In genomic region chr10:80116927-80117691, GRCm38 (mm10) we compare ENCODE assay signal across 8 mouse cellular contexts. TPM values are rescaled to one million over a fixed set of nuclear protein-coding genes. Genes with fewer than 3 reads are reported as not detected.
DNase-seq lines count a peak whose midpoint lies in the region; ATAC-seq and TF ChIP-seq lines count a peak whose summit lies in the region.

No protein-coding gene starts in this region.

- no peak for TF ChIP-seq CTCF in G1E (IDR thresholded peaks at IDR 0.05; ENCODE audit: low read depth, low read length)

- no peaks in the 10 kb centered on the region for H3K27me3 ChIP-seq in G1E (ENCODE audit: insufficient read depth, low read length)
- no peaks in the 10 kb centered on the region for H3K27me3 ChIP-seq in embryonic facial prominence, embryonic 15.5 days
- no peaks in the 10 kb centered on the region for H3K27me3 ChIP-seq in heart, embryonic 14.5 days (ENCODE audit: control insufficient read depth, insufficient read depth, low read length)
- no peaks in the 10 kb centered on the region for H3K27me3 ChIP-seq in limb, embryonic 10.5 days (ENCODE audit: low read depth, poor library complexity, severe bottlenecking)
- H3K27me3 ChIP-seq in midbrain, embryonic 11.5 days (ENCODE audit: control insufficient read depth, insufficient read depth, low read length): no peaks in the 10 kb centered on the region

- peak overlapping the region; percentile 97 for H3K4me3 ChIP-seq in G1E (ENCODE audit: low read depth, low read length)
- H3K4me3 ChIP-seq in embryonic facial prominence, embryonic 15.5 days (replicated peaks): peak overlapping the region; percentile 94
- H3K4me3 ChIP-seq in heart, embryonic 14.5 days (ENCODE audit: control insufficient read depth in 1 of 2, insufficient read depth in 1 of 2, low read depth in 1 of 2, low read length in 2 of 2): peak overlapping the region; percentile 90 to 92
- peak overlapping the region; percentile 94 for H3K4me3 ChIP-seq in limb, embryonic 10.5 days
- H3K4me3 ChIP-seq in midbrain, embryonic 11.5 days (ENCODE audit: low read depth, low read length): peak overlapping the region; percentile 97

- H3K4me2 ChIP-seq in embryonic facial prominence, embryonic 15.5 days (replicated peaks): peak overlapping the region; percentile 91
- peak overlapping the region; percentile 93 for H3K4me2 ChIP-seq in heart, embryonic 14.5 days (ENCODE audit: low read length)
- peak overlapping the region; percentile 86 for H3K4me2 ChIP-seq in midbrain, embryonic 11.5 days

- no peaks in the 10 kb centered on the region for H3K9me3 ChIP-seq in G1E (replicated peaks)
- no peaks in the 10 kb centered on the region for H3K9me3 ChIP-seq in embryonic facial prominence, embryonic 15.5 days (replicated peaks)
- H3K9me3 ChIP-seq in heart, embryonic 14.5 days (ENCODE audit: control insufficient read depth, low read length): no peaks in the 10 kb centered on the region
- H3K9me3 ChIP-seq in limb, embryonic 10.5 days (replicated peaks): no peaks in the 10 kb centered on the region
- no peaks in the 10 kb centered on the region for H3K9me3 ChIP-seq in midbrain, embryonic 11.5 days (ENCODE audit: control insufficient read depth, low read length)

- H3K4me1 ChIP-seq in G1E (ENCODE audit: insufficient read depth, low read depth, low read length): peaks cover 67% of the 10 kb centered on the region
- H3K4me1 ChIP-seq in embryonic facial prominence, embryonic 15.5 days: peaks cover 49% of the 10 kb centered on the region
- H3K4me1 ChIP-seq in heart, embryonic 14.5 days (ENCODE audit: control insufficient read depth in 2 of 2, insufficient read depth in 2 of 2, low read length in 2 of 2): peaks cover 16 to 44% of the 10 kb centered on the region in 2 experiments
- H3K4me1 ChIP-seq in limb, embryonic 10.5 days: peaks cover 44% of the 10 kb centered on the region
- H3K4me1 ChIP-seq in midbrain, embryonic 11.5 days (ENCODE audit: control insufficient read depth, insufficient read depth, low read length): peaks cover 28% of the 10 kb centered on the region

- H3K27ac ChIP-seq in embryonic facial prominence, embryonic 15.5 days (replicated peaks): peak overlapping the region; percentile 87
- peak overlapping the region in 1 of 2 experiments; percentile 81; a peak in 2 of 4 replicates for H3K27ac ChIP-seq in heart, embryonic 14.5 days (replicated peaks in 1 of 2; ENCODE audit: control insufficient read depth in 1 of 2, insufficient read depth in 1 of 2, low read depth in 2 of 2, low read length in 2 of 2)
- H3K27ac ChIP-seq in limb, embryonic 10.5 days: peak overlapping the region; percentile 93
- peak overlapping the region; percentile 46 for H3K27ac ChIP-seq in midbrain, embryonic 11.5 days (ENCODE audit: low read depth, low read length)

- peak overlapping the region; percentile 85 for H3K9ac ChIP-seq in embryonic facial prominence, embryonic 15.5 days
- H3K9ac ChIP-seq in heart, embryonic 14.5 days (ENCODE audit: low read length): peak overlapping the region; percentile 92
- peak overlapping the region; percentile 88 for H3K9ac ChIP-seq in midbrain, embryonic 11.5 days (ENCODE audit: low read length)

- H3K36me3 ChIP-seq in G1E (replicated peaks): peaks cover 57% of the 10 kb centered on the region
- H3K36me3 ChIP-seq in embryonic facial prominence, embryonic 15.5 days: peaks cover 36% of the 10 kb centered on the region
- peaks cover 38% of the 10 kb centered on the region for H3K36me3 ChIP-seq in heart, embryonic 14.5 days (ENCODE audit: control insufficient read depth, insufficient read depth, low read length)
- H3K36me3 ChIP-seq in limb, embryonic 10.5 days: peaks cover 52% of the 10 kb centered on the region
- H3K36me3 ChIP-seq in midbrain, embryonic 11.5 days (ENCODE audit: control insufficient read depth, insufficient read depth, low read length): peaks cover 8% of the 10 kb centered on the region; the same call in 1 of the 2 replicates

- DNase-seq in A20 (ENCODE audit: low read depth, low spot score) (peak; percentile 80), G1E (ENCODE audit: low spot score) (peak; percentile 47)
- peak; percentile 50 for DNase-seq in limb, embryonic 10.5 days (ENCODE audit: low spot score)
- peak; percentile 85 for DNase-seq in midbrain, embryonic 11.5 days (ENCODE audit: low spot score, missing footprints)
- no peak for DNase-seq in frontal cortex, postnatal 25 days (ENCODE audit: low spot score in 2 of 2)
- DNase-seq in urinary bladder, adult 2 months (ENCODE audit: low spot score): no peak

- no peak for ATAC-seq in G1E (ENCODE audit: extremely low read depth, insufficient number of reproducible peaks, low FRiP score, poor library complexity, severe bottlenecking)
- no peak for ATAC-seq in embryonic facial prominence, embryonic 15.5 days (ENCODE audit: insufficient number of reproducible peaks, low FRiP score, low TSS enrichment, low read depth)
- no peak for ATAC-seq in heart, embryonic 14.5 days (ENCODE audit: insufficient number of reproducible peaks, insufficient read depth, low FRiP score, low read depth)
- no peak for ATAC-seq in midbrain, embryonic 11.5 days (ENCODE audit: low FRiP score)

- 4% methylated on average over 30 of the region's 30 CpGs for WGBS in embryonic facial prominence, embryonic 15.5 days
- 2% methylated on average over 30 of the region's 30 CpGs for WGBS in heart, embryonic 14.5 days
- WGBS in limb, embryonic 10.5 days: 7% methylated on average over 30 of the region's 30 CpGs
- 6% methylated on average over 30 of the region's 30 CpGs for WGBS in midbrain, embryonic 11.5 days

RNA-seq across cellular contexts. Expression of gene Stk11, which starts 1.5 kb away (rescaled TPM):
- 138 and 172 TPM in 2 replicates for total RNA-seq in G1E (2014; fragmentation: Nextera tagmentation)
- total RNA-seq in G1E (2017): 150 and 154 TPM in 2 replicates
- polyA plus RNA-seq in G1E (2012): 161 and 170 TPM in 2 replicates
- polyA plus RNA-seq in embryonic facial prominence, embryonic 15.5 days (2015; fragmentation: Nextera tagmentation; extraction: Ambion mirVana): 21.3 and 27.3 TPM in 2 replicates
- 14.6 and 17.7 TPM in 2 replicates for polyA plus RNA-seq in heart, embryonic 14.5 days (2014; fragmentation: Nextera tagmentation; extraction: Ambion mirVana)
- 16.1 and 17.0 TPM in 2 replicates for polyA plus RNA-seq in limb, embryonic 10.5 days (2016; fragmentation: Nextera tagmentation; extraction: Ambion mirVana)
- 18.5 and 23.1 TPM in 2 replicates for polyA plus RNA-seq in midbrain, embryonic 11.5 days (2014; fragmentation: Nextera tagmentation; extraction: Ambion mirVana)
- 77.3 and 89.9 TPM in 2 replicates for polyA plus RNA-seq in urinary bladder, adult 2 months (2012; rRNA removed)

RNA-seq across cellular contexts. Expression of gene Sbno2, which starts 11.7 kb away (rescaled TPM):
- total RNA-seq in G1E (2014; fragmentation: Nextera tagmentation) (24.7 and 34.2 TPM in 2 replicates), G1E (2017) (18.0 and 18.1 TPM in 2 replicates)
- 34.8 and 37.4 TPM in 2 replicates for polyA plus RNA-seq in G1E (2012)
- polyA plus RNA-seq in embryonic facial prominence, embryonic 15.5 days (2015; fragmentation: Nextera tagmentation; extraction: Ambion mirVana): 19.4 and 19.8 TPM in 2 replicates
- 9.5 and 9.6 TPM in 2 replicates for polyA plus RNA-seq in heart, embryonic 14.5 days (2014; fragmentation: Nextera tagmentation; extraction: Ambion mirVana)
- polyA plus RNA-seq in limb, embryonic 10.5 days (2016; fragmentation: Nextera tagmentation; extraction: Ambion mirVana): 17.1 and 18.4 TPM in 2 replicates
- 7.0 and 7.3 TPM in 2 replicates for polyA plus RNA-seq in midbrain, embryonic 11.5 days (2014; fragmentation: Nextera tagmentation; extraction: Ambion mirVana)
- 34.0 and 35.4 TPM in 2 replicates for polyA plus RNA-seq in urinary bladder, adult 2 months (2012; rRNA removed)

RNA-seq across cellular contexts. Expression of gene Atp5d, which starts 21.3 kb away (rescaled TPM):
- total RNA-seq in G1E (2014; fragmentation: Nextera tagmentation): 248 and 258 TPM in 2 replicates
- 81.9 and 82.7 TPM in 2 replicates for total RNA-seq in G1E (2017)
- 1,539 and 1,678 TPM in 2 replicates for polyA plus RNA-seq in G1E (2012)
- polyA plus RNA-seq in embryonic facial prominence, embryonic 15.5 days (2015; fragmentation: Nextera tagmentation; extraction: Ambion mirVana): 516 and 519 TPM in 2 replicates
- 988 and 1,015 TPM in 2 replicates for polyA plus RNA-seq in heart, embryonic 14.5 days (2014; fragmentation: Nextera tagmentation; extraction: Ambion mirVana)
- polyA plus RNA-seq in limb, embryonic 10.5 days (2016; fragmentation: Nextera tagmentation; extraction: Ambion mirVana): 487 and 503 TPM in 2 replicates
- polyA plus RNA-seq in midbrain, embryonic 11.5 days (2014; fragmentation: Nextera tagmentation; extraction: Ambion mirVana): 329 and 355 TPM in 2 replicates
- 367 and 372 TPM in 2 replicates for polyA plus RNA-seq in urinary bladder, adult 2 months (2012; rRNA removed)

RNA-seq across cellular contexts. Expression of gene Cbarp, which starts 23.5 kb away (rescaled TPM):
- total RNA-seq in G1E (2014; fragmentation: Nextera tagmentation): 67.2 and 74.4 TPM in 2 replicates
- total RNA-seq in G1E (2017): 3.7 and 5.5 TPM in 2 replicates
- polyA plus RNA-seq in G1E (2012): 66.6 and 73.9 TPM in 2 replicates
- polyA plus RNA-seq in embryonic facial prominence, embryonic 15.5 days (2015; fragmentation: Nextera tagmentation; extraction: Ambion mirVana): 9.3 and 10.9 TPM in 2 replicates
- 1.6 and 2.6 TPM in 2 replicates for polyA plus RNA-seq in heart, embryonic 14.5 days (2014; fragmentation: Nextera tagmentation; extraction: Ambion mirVana)
- polyA plus RNA-seq in limb, embryonic 10.5 days (2016; fragmentation: Nextera tagmentation; extraction: Ambion mirVana): 3.3 and 4.7 TPM in 2 replicates
- 11.1 and 11.8 TPM in 2 replicates for polyA plus RNA-seq in midbrain, embryonic 11.5 days (2014; fragmentation: Nextera tagmentation; extraction: Ambion mirVana)
- polyA plus RNA-seq in urinary bladder, adult 2 months (2012; rRNA removed): 9.2 and 12.2 TPM in 2 replicates

RNA-seq across cellular contexts. Expression of gene Midn, which starts 31.0 kb away (rescaled TPM):
- total RNA-seq in G1E (2014; fragmentation: Nextera tagmentation) (89.8 and 92.3 TPM in 2 replicates), G1E (2017) (19.2 and 24.3 TPM in 2 replicates)
- polyA plus RNA-seq in G1E (2012): 295 and 302 TPM in 2 replicates
- 18.3 and 20.4 TPM in 2 replicates for polyA plus RNA-seq in embryonic facial prominence, embryonic 15.5 days (2015; fragmentation: Nextera tagmentation; extraction: Ambion mirVana)
- polyA plus RNA-seq in heart, embryonic 14.5 days (2014; fragmentation: Nextera tagmentation; extraction: Ambion mirVana): 21.2 and 25.8 TPM in 2 replicates
- 26.2 and 27.1 TPM in 2 replicates for polyA plus RNA-seq in limb, embryonic 10.5 days (2016; fragmentation: Nextera tagmentation; extraction: Ambion mirVana)
- polyA plus RNA-seq in midbrain, embryonic 11.5 days (2014; fragmentation: Nextera tagmentation; extraction: Ambion mirVana): 66.0 and 71.3 TPM in 2 replicates
- polyA plus RNA-seq in urinary bladder, adult 2 months (2012; rRNA removed): 21.2 and 30.5 TPM in 2 replicates

Comparison
In these comparisons a context has a peak if more than half of its experiments do, and no peak if none do; other contexts are left out.
1. DNase-seq: peak in A20 (single experiment), G1E (single experiment), limb, embryonic 10.5 days (single experiment) and midbrain, embryonic 11.5 days (single experiment); none in frontal cortex, postnatal 25 days (0 of 2) and urinary bladder, adult 2 months (single experiment).
2. Peak in every context shown above with its lines, with median percentiles within 50 percentile points of each other: H3K4me3 ChIP-seq, H3K4me2 ChIP-seq and H3K9ac ChIP-seq.